Mouse (Mus musculus) heart, adult 2 months (tissue): Measurements from ENCODE around the gene Gm4559.

Experiments
- CTCF ChIP-seq: fragments of 200-600 bp; IDR thresholded peaks from 2 replicates; pipeline ENCODE4 v1.8.1; 2022; ENCODE audit warnings: antibody characterized with exemption, mild to moderate bottlenecking, moderate library complexity
- POLR2A ChIP-seq: fragments of 200-500 bp; IDR thresholded peaks from 2 replicates; pipeline ENCODE4 v1.6.1; 2011; ENCODE audit warnings: mild to moderate bottlenecking, low read depth, low read length, control low read depth; ENCODE audit not compliant: insufficient read depth

DNA sequence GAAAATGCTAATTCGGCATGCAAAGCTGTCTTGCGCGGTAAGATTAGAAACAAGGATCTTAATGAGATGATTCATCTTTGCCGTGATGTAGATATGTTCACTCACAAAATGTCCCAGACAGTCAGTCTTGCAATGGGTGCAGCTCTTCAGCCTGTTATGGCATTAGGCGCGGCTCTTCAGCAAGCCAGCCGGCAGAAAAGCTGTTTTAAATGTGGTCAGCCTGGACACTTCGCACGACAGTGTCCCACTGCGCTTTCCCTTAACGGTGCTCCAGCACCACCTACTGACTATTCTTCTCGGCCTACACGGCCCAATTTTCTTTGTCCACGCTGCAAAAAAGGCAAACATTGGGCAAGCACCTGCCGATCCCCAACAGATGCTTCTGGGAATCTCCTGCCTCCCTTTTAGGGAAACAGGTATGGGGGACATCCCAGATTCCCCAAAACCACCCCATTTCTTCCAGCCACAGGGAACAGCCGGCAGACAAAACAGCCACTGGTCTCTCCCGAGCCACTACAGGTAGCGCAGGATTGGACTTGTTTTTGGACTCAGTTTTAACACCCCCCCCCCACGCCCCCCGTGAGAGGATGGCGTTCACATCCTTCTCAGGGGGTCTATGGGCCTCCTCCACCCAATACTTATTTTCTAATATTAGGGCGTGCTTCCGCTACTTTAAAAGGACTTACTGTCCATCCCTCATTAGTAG lies 11.1 kb upstream of the Gm4559 start:
- peak; percentile 51 for TF ChIP-seq CTCF
- TF ChIP-seq POLR2A = no peak
